ENCODE assay signal across 13 mouse cellular contexts in genomic region chr3:85749348-85749747, GRCm38 (mm10).
"Had no signal": no experiment of that assay in that cellular context is flagged by ENCODE, and none has a peak within 500 bp of the region (broad histone marks: within the 10 kb centered on the region; RNA-seq: fewer than 3 reads in every experiment).

No protein-coding gene starts in this region.

- ATAC-seq: midbrain, embryonic 13.5 days; midbrain, embryonic 15.5 days had no signal

- H3K36me3 ChIP-seq: lung, embryonic 15.5 days; midbrain, embryonic 13.5 days; midbrain, embryonic 15.5 days; neural tube, embryonic 12.5 days; stomach, embryonic 15.5 days had no signal

- H3K27ac ChIP-seq: lung, embryonic 15.5 days; macrophage; midbrain, embryonic 13.5 days; midbrain, embryonic 15.5 days; neural tube, embryonic 12.5 days; stomach, embryonic 15.5 days; stomach, postnatal 0 days had no signal

- H3K4me2 ChIP-seq: lung, embryonic 15.5 days; midbrain, embryonic 11.5 days; midbrain, embryonic 13.5 days; midbrain, embryonic 15.5 days; neural tube, embryonic 12.5 days; stomach, embryonic 15.5 days had no signal

- H3K9ac ChIP-seq: lung, embryonic 15.5 days; midbrain, embryonic 13.5 days; midbrain, embryonic 15.5 days; neural tube, embryonic 12.5 days; stomach, embryonic 15.5 days had no signal

- H3K27me3 ChIP-seq: lung, embryonic 15.5 days; midbrain, embryonic 13.5 days; midbrain, embryonic 15.5 days; neural tube, embryonic 12.5 days; stomach, embryonic 15.5 days had no signal

- H3K9me3 ChIP-seq: lung, embryonic 15.5 days; megakaryocyte, embryonic 14.5 days; midbrain, embryonic 13.5 days; midbrain, embryonic 15.5 days; neural tube, embryonic 12.5 days; stomach, embryonic 15.5 days had no signal

- H3K4me3 ChIP-seq: lung, embryonic 15.5 days; megakaryocyte, embryonic 14.5 days; midbrain, embryonic 13.5 days; midbrain, embryonic 15.5 days; neural tube, embryonic 12.5 days; stomach, embryonic 15.5 days had no signal

- DNase-seq: right cerebral cortex, postnatal 14 days; thymus, adult 2 months; thymus, postnatal 25 days; thymus, postnatal 4 days had no signal

- H3K4me1 ChIP-seq: megakaryocyte, embryonic 14.5 days; midbrain, embryonic 13.5 days; midbrain, embryonic 15.5 days; neural tube, embryonic 12.5 days; stomach, embryonic 15.5 days had no signal
